Mouse (Mus musculus): ENCODE data around the gene Nmi. TPM values are rescaled to one million over a fixed set of nuclear protein-coding genes. Genes with fewer than 3 reads are reported as not detected.
"Not testable (repeated sequence)": the region's sequence is repeated elsewhere in the genome, so short reads cannot be mapped to it uniquely, and the experiment has no call there.

The Nmi gene
- 8.8 and 15.1 TPM in 2 replicates for total RNA-seq (2021)
- long read RNA-seq, transcript Nmi-202 (8 exons, 1,130 nt), result minor isoform, 6 of 26 reads
- long read RNA-seq, transcript Nmi-205 (9 exons, 1,162 nt), result major isoform, 12 of 26 reads
- long read RNA-seq, partial matches to known transcripts, result 5 of 26 reads
- long read RNA-seq, other reads (novel, unspliced or antisense), result 3 of 26 reads

DNA sequence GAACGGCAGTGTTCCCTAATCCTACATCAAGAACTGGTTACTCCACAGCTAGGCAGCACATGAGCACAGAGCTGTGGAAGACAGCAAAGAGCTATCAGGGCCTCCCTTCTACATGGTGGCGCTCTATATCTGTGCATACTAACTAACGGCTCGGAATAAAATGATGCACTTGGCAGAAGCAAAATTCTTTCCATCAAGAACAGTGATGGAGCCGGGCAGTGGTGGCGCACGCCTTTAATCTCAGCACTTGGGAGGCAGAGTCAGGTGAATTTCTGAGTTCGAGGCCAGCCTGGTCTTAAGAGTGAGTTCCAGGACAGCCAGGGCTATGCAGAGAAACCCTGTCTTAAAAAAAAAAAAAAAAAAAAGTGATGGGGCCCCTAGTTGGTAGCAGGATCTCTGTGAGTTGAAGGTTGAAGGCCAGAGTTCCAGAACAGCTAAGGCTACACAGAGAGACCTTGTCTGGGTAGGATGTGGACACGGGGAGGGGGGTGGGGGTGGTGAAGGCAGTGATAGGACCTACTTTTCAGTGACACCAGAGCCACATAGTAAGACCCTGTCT, at the start of gene Nmi:
TSS of gene Nmi (minus strand) at position 85 of the 559 bp plus-strand sequence.
- DNase-seq, result no peak

DNA sequence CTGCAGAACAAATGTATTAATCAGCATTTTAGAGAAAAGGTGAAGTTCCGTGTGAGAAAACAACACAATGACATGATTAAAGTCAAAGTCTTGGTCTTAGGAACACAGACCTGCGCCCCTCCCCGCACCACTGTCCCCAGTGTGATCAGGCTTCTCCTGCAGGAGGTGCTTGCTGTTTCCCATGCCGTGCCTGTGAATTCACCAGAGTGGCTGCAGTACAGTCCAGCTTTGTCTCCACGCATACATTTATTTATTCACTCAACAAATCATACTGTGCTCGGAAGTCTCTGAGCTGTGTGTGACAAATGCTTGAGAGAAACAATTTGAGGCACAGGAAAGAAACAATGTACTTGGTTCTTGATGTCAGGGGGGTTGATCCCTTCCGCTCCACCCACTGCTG, 43.1 kb upstream of the Nmi start:
- no peak for DNase-seq

DNA sequence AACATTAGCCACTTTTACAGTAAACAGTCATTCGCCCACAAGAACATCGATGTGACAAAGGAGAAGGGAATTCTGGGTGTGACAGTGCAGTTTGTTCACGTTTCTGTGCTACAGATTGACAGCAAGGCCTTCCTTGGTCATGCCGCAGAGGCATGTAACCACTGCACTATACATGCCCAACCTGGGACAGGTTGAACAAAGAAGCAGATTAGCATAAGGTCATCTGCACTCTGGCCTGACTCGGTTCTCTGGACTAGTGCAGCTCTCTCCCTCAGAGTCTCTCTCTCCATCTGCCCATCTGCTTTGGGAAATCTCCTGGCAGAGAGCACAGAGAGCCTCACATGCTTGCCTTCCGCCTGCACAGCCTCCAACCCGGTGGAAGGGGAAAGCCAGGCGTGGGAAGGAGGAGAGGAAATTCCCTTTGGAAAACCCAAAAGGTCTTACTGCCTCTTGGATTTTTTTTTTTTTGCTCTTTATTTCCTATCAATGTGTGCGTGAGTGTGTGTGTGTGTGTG, 40.1 kb upstream of the Nmi start:
- DNase-seq, result no peak

DNA sequence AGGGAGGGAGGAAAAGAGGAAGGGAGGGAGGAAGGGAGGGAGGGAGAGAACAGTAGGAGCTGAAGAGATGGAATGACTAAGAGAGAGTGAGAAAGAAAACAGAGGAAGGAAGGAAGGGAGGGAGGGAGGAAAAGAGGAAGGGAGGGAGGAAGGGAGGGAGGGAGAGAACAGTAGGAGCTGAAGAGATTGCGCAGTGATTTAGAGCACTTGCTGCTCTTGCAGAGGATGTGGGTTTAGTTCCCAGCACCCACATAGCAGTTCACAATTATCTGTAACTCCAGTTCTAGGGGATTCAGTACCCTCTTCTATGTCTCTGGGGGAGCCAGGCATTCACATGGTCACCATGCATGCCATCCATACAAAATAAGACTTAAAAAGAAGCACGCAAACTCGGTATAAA, 38.5 kb upstream of the Nmi start:
- DNase-seq, result not testable (repeated sequence)

DNA sequence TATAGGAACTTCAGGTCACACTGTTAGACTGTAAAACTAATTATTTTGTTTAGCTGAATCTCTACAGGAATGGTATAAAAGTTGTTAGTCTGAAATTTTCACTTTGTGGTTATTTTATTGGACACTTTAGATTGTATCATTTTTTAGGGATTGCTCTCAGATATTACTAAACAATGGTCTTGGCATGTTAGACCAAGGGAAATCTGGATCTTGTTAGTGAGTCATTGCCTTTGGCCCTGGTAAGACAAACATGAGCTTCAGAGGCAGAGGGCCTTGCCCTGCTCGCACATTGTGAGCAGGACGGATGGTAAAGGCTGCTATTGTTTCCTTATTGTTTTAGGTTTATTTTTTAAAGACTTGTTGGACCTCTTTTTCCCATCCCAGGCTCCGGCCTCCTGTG, 33.1 kb upstream of the Nmi start:
- no peak for DNase-seq

DNA sequence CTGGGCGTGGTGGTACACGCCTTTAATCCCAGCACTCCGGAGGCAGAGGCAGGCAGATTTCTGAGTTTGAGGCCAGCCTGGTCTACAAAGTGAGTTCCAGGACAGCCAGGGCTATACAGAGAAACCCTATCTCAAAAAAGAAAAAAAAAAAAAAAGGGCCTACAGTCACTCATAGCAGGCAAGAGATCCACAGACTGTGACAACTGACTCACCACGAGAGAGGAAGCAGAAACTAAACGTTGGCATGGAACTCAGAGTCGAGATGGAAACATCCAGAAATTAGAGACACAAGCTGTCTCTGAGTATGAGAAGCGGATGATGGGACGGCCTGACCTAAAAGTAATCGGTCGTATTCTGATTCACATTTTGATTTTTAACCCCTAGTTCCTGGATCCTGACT, 29.0 kb upstream of the Nmi start:
- DNase-seq, result not testable (repeated sequence)

DNA sequence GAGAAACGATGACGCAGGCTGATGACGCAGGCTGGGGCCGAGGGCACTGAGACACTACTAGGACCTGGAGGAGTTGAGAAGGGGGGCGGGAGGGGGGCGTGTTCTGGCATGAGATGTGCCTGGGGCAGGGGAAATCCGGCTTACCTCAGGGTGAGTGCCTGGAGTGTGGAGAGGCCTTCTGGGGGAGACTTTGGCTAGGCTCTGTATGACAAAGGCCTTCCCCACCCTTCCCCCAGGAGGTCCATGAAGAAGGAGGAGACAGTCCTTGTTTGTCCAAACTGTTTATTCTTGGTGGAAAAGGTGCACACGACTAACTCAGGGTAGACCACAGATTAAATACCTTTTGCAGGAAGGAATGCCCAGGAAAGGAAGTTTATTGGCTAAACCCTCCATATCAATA, 28.2 kb upstream of the Nmi start:
- DNase-seq, result no peak

DNA sequence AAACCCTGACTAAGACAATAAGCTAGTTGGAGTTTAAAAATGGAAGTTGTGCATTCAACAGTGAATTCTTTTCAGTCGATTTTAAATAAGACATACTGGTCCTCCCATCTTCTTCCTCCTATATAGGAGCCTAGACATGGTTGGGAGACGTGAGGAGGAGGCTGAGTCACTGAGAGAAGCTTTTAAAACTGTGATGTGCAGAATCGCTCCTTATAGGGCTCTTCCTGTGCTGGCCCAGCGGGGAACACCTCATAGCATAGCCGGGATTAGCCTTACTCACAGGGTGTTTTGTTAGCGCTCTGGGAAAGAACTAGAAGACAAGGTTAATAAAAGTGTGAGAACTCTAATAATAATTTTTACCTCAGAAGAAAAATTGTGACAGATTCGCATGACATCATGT, 26.7 kb upstream of the Nmi start:
- DNase-seq, result no peak

DNA sequence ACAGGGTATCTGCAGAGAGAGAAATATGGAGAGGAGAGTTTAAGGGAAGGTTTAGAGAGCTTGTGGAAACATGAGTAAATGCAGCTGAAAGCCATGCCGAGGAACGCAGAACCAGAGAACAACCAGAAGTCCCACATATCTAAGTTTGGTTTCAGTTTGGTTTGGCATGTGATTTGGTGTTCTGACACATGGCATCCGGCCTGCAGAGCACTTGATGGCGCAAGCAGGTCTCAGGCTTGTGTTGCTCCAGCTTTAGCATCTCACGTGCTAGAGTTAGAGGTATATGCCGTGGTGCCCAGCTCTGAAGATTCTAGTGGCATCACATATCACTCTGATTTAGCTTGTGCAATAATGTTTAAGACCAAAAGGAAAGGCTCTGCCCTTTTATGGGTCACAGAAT, 18.2 kb upstream of the Nmi start:
- no peak for DNase-seq

DNA sequence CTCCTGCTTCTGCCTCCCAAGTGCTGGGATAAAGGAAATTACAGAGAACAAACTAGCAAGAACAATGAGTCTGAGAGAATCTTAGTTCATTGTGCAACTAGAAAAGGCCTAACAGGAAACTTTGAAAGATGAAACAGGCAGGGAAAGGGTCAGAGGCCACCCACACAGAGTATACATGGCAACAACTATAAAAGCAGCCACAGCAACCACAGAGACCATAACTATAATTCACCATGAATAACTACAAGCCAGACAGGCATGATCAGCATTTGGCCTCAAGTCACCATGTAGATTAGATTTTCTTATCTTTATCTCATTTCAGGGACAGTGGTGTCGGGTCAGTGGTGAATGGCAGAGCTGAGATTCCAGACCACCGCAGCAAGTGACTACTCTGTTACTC, 16.3 kb upstream of the Nmi start:
- peak; percentile 9 for DNase-seq

DNA sequence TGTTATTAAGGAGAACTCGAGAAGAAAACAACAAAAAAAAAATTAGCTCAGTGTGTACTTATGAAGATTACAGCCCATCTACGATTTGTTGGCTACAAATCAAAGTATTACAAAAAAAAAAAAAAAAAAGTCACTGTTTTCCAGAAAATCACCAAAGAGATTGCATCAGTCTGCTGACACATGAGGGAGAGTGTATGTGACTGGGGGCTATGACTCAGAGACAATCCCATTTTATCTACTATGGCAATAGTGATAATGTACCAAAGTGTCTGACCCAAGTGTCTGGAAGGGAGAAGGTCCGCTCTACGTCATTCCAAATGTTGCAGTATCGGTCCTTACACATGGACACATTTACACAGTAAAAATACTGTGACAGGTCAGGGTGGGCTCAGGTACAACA, 13.4 kb upstream of the Nmi start:
- no peak for DNase-seq

DNA sequence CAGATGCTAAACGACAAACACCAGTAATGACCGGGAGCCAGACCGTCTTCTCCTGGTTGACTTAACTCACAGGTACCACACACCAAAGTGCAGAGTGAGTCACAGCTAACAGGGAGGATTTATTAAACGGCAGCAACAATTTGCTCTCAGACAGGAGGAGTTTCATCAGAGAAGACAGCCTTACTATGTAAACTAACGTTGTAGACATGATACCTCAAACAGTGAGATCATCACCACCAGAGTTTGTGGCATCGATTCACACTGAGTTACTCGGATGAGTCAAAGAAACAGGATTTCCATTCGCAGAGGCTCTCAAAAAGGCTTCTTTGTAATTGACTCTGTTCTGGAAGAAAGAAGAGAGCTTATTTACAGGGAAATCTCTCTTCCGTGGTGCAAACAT, 12.9 kb upstream of the Nmi start:
- no peak for DNase-seq

DNA sequence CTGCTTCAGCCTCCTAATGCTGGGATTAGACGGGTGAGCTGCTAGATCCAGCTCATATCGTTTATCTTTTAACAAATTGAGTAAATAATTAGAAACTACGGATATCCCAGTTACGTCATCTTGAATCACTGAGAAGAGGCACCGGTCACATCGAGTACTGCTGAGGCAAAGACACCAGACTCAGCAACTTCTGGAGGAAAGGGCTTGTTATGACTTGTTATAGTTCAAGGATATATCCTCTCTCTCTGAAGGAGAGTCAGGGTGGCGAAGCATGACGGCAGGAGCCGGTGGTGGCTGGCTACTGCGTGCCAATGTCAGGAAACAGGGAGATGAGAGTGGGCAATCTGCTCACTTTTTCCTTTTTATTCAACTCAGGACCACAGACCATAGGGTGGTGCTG, 11.9 kb upstream of the Nmi start:
- DNase-seq, result no peak

DNA sequence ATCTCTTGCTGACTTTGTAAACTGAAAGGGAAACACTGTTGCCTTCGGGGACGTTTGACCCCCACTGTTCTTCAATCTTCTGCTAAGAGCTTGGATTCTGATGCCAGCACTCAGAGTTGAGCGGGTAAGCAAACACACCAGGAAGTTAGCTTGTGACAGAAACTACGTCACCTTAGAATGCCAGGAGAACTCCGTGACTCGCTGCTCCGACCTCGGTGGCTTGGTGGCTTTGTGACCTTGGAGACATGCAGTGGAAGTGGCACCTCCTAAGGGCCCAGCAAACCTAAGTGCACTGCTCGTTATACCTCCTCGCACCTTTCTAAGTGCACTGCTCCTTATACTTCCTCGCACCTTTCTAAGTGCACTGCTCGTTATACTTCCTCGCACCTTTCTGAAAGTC, 9.0 kb upstream of the Nmi start:
- DNase-seq, result no peak

DNA sequence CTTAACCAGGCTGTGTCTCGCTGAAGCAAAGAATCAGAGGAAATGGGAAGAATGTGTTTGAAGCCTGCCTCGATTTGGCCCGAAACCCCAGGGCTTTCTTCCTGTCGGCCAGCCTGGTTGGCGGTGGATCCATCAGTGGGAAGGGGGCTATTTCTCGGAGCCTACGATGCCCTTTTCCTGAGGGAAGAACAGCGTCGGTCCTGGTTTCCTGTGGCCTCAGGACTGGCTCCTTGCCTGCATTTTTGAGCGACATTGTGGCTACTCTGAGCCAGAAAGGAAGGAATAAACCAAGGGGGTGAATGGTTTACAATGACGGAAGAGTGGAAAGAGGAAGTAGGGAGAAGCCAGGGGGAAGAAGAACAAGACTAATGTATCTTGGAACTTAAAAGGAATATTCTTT, 8.3 kb upstream of the Nmi start:
- peak; percentile 22 for DNase-seq

DNA sequence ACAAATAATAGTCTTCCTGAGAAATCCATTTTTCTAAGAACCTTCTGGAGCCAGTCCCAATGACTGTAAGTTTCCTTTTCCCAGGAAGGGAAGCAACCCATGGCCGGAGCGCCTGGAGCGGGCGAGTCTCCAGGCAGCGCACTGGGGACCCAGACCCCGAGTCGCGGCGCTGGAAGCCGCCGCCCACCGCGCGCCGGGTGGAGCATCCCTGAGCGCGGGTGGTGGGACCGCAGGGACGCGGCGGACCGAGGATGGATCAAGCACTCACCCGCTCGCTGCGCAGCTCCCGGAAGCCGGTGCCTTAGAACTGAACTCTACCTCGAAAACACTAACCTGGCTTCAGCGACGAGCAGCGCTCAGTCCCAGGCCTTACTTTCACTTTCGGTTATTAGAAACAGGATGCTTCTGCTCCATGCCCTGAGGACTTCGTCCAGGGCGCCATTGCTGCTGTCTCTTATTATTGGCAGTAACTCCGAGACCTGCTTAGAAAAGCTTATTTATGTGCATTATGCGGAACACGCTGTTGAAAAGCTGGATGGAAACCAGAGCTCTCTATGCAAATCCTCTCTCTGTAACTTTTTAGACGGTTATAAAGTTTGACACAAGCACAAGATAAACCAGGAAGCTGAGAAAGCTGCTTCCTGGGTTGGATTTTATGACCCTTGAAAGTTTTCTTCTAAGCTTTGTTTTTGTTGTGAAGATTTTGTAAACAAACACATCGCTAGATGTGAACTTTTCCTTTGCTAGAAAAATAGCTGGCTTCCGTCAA, 469 bp downstream of the Nmi start:
- DNase-seq, result peak; percentile 53

DNA sequence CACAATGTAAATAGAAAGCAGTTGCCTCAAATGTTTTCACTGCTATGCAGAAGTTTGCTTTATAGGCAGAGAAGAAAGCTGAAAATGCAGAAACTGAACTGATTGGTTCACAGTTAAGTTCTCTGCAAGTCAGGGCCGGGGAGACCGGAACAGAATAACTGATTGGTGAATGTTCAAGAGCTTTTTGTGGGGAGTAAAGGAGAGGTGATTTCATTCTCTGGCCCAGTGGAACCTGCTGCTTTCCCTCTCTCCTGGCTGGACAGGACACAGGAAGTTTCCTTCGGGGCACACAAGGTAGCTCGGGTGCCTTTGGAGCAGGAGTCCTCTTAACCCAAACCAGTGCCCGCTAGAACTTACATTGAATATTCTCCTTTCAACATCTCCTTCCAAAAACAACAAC, 1.2 kb downstream of the Nmi start:
- peak; percentile 29 for DNase-seq

DNA sequence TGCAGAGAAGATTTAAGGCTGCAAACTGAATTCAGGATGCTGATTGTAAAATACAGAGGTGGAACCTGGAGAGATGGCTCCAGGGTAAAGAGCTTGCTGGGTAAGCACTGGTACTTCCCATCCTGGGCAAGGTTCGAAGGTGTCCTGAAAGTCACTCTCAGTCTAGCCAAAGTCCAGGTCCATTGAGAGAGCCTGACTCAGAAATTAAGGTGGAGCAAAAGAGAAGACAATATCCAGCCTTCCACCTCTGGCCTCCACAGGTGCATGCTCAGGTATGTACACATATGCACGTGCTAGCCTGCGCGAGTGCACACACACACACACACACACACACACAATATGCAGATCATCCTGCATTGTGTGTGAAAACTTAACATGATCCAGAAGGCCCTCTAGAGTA, 2.4 kb downstream of the Nmi start:
- no peak for DNase-seq

DNA sequence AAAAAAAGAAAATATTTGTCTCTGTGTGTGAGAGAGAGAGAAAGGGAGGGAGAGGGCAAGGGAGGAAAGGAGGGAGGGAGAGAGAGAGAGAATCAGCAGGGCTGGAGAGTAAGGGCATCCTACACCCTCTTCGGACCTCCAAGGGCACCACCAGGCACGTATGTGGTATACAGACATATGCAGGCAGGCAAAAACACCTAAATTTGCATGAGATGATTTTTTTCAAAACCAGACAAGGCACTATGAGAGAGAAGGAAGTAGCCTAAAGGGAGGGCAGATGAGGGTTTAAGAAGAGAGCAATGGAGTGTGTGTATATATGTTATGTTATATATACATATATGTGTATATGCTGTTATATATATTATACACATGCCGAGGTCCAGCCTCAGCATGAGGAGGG, 6.0 kb downstream of the Nmi start:
- no peak for DNase-seq

DNA sequence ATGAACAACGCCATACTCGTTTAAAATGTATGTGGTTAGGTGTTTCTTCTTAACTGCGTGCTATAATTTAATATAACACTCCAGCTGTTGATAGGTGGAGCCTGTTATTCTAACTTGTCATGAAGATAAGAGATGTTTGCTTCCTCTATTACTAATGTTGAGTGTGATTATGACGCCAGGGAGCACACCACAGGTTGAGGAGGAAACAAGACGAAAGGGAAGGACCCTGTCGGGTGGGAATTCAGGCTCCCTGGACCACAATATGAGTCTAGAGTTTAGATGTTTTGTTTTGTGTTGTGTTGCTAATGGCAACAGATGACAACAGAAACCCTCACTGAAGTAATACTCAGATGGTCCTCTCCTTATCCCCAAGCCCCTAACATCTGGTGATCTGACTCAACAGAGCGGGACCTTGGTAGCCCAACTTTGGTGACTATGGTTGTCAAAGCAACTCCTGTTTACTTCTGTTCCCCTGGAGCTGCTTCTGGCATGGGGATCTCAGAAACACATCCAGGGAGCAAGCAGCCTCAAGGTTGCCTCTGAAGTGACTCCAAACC, 19.6 kb downstream of the Nmi start:
- no peak for DNase-seq

DNA sequence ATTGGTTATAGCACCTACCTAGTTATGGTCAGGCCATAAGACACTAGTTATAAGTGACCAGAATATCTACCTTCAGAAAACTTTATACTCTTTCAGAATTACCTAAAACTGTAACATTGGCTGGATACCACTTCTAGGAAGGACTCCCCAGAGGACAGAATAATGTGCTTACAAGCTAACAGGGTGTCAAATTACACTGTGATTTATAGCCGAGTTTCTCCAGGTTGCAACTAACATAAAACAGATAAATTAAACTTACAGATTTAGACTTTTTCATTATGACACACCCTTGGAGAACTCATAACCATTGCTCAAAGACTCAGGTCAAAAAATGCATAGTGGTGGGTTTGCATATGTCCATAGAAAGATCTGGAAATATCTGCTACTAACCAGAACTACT, 22.4 kb downstream of the Nmi start:
- no peak for DNase-seq

DNA sequence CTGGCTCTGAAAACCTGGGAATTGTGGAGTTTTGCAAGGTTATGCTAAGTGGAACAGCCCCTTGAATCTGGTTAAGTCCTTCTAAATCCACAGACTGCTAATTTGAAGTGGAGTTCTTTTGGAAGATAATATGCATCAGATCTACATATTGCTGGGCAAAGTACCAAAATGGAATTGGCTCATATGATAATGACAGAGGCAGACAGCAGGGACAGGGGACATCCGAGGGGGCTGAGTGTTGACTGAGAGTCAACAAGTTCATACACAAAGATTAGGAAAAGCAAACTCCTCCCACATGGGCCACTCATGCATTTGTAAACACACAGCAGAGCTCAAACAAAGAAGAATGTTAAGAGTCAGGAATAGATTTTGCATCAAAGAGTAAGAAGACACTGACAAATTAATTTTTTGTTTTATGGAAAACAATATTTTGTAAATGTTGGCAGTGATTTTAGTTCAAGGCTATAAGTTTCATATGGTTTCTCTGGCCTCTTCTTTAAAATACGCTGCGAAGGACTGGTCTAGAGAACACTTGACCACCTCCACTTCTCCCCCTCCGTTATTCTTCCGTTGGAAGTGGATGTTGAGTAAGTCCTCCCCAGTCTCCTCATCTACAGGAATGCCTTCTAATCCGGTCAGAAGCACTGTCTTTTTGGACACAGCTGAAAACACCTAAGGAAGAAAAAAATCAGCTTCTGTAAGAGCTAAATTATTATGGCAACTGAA, 25.0 kb downstream of the Nmi start:
- no peak for DNase-seq

DNA sequence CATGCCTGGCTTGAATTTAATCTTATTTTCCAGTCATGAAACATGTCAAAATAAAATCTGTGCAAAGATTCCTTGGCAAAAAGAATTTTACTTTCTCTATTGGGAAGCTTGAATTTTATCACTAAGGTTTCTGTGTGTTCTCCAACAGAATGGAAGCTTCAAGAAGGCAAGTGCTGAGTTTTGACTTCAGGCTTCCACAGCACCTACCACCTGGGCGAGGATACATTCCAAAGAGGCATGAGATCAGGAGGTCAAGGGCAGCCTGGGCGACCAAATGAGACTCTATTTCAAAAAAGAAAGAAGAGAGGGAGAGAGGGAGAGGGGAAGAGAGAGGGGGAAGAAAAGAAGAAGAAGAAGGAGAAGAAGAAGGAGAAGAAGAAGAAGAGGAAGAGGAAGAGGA, 27.5 kb downstream of the Nmi start:
- no peak for DNase-seq

Measured in adrenal gland, postnatal 25 days (tissue).